Mouse (Mus musculus): ENCODE results near the gene Ccng2. TPM values are rescaled to one million over a fixed set of nuclear protein-coding genes. Genes with fewer than 3 reads are reported as not detected.

Ccng2 gene
- 35.7 and 42.1 TPM in 2 replicates for total RNA-seq (2021)
- long read RNA-seq, experiment 1, transcript Ccng2-201 (8 exons, 2,810 nt) = major isoform, 58 of 74 reads
- long read RNA-seq, experiment 1, partial matches to known transcripts = 10 of 74 reads
- long read RNA-seq, experiment 1, other reads (novel, unspliced or antisense) = 6 of 74 reads
- long read RNA-seq, experiment 2, transcript Ccng2-201 (8 exons, 2,810 nt) = major isoform, 41 of 56 reads
- long read RNA-seq, experiment 2, partial matches to known transcripts = 5 of 56 reads
- long read RNA-seq, experiment 2, other reads (novel, unspliced or antisense) = 6 of 56 reads

GRCm38 (mm10) chr5:93266883-93267704 is at the start of gene Ccng2:
Gene Ccng2, plus strand, starts transcription at chr5:93267257.
- DNase-seq = peak; percentile 98

GRCm38 (mm10) chr5:93218375-93218774 is 48.7 kb upstream of the Ccng2 start:
- no peak for DNase-seq

GRCm38 (mm10) chr5:93221661-93222060 is 45.4 kb upstream of the Ccng2 start:
- peak; percentile 63 for DNase-seq

- no peak for DNase-seq
Measured at GRCm38 (mm10) chr5:93224549-93224948, 42.5 kb upstream of the Ccng2 start.

- no peak for DNase-seq
Measured at GRCm38 (mm10) chr5:93227157-93227556, 39.9 kb upstream of the Ccng2 start.

- no peak for DNase-seq
Measured at GRCm38 (mm10) chr5:93229527-93229926, 37.5 kb upstream of the Ccng2 start.

- DNase-seq = no peak
Measured at GRCm38 (mm10) chr5:93231721-93232120, 35.3 kb upstream of the Ccng2 start.

GRCm38 (mm10) chr5:93232838-93233237 is 34.2 kb upstream of the Ccng2 start:
- no peak for DNase-seq

- no peak for DNase-seq
Measured at GRCm38 (mm10) chr5:93234130-93234529, 32.9 kb upstream of the Ccng2 start.

GRCm38 (mm10) chr5:93234605-93235004 is 32.5 kb upstream of the Ccng2 start:
- DNase-seq = no peak

GRCm38 (mm10) chr5:93235888-93236287 is 31.2 kb upstream of the Ccng2 start:
- no peak for DNase-seq

- DNase-seq = no peak
Measured at GRCm38 (mm10) chr5:93236541-93236940, 30.5 kb upstream of the Ccng2 start.

GRCm38 (mm10) chr5:93239590-93240544 is 27.2 kb upstream of the Ccng2 start:
- no peak for DNase-seq

GRCm38 (mm10) chr5:93245280-93245679 is 21.8 kb upstream of the Ccng2 start:
- DNase-seq = no peak

GRCm38 (mm10) chr5:93249940-93250578 is 17.0 kb upstream of the Ccng2 start:
- DNase-seq = no peak

GRCm38 (mm10) chr5:93251001-93251760 is 15.9 kb upstream of the Ccng2 start:
- DNase-seq = peak; percentile 83

- DNase-seq = no peak
Measured at GRCm38 (mm10) chr5:93255759-93256265, 11.2 kb upstream of the Ccng2 start.

- DNase-seq = no peak
Measured at GRCm38 (mm10) chr5:93256820-93257405, 10.1 kb upstream of the Ccng2 start.

GRCm38 (mm10) chr5:93259349-93259748 is 7.7 kb upstream of the Ccng2 start:
- no peak for DNase-seq

- DNase-seq = no peak
Measured at GRCm38 (mm10) chr5:93260983-93261382, 6.1 kb upstream of the Ccng2 start.

All from adrenal gland, postnatal 14 days (tissue).